Mouse (Mus musculus): Measurements from ENCODE around the gene Cib4. TPM values are rescaled to one million over a fixed set of nuclear protein-coding genes. Genes with fewer than 3 reads are reported as not detected.

Cib4 gene
- polyA plus RNA-seq, 1 experiment from 2014 or later: not detected

DNA sequence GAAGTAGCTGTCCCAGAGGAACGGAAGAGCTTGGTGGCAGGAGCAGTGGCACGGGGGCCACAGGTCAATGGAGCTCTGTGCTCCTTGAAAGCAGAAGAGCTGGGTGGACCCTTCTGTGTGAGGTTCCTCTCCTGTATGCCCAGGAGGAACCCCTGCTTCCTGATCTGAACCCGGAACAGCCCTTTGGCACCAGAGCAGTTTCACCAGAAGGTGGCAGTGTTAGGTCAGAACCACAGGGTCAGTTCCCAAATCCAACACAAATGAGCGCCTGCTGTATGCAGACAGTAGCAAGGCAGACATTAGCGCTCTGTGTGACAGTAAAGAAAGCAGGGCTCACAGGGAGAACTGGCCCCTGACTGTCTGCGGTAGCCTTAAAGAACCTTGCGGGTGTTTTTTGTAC lies 29.3 kb downstream of the Cib4 start:
- ATAC-seq (ENCODE audit: low FRiP score): no peak
- no peaks in the 10 kb centered on the region for H3K9me3 ChIP-seq (ENCODE audit: control insufficient read depth, low read length)
- H3K27ac ChIP-seq (ENCODE audit: low read depth, low read length): no peak overlapping the region
- no peak overlapping the region for H3K4me2 ChIP-seq
- no peak for DNase-seq (ENCODE audit: low spot score, missing footprints)
- no peak overlapping the region for H3K4me3 ChIP-seq (ENCODE audit: low read depth, low read length)
- no peaks in the 10 kb centered on the region for H3K4me1 ChIP-seq (ENCODE audit: control insufficient read depth, insufficient read depth, low read length)
- no peaks in the 10 kb centered on the region for H3K27me3 ChIP-seq (ENCODE audit: control insufficient read depth, insufficient read depth, low read length)
- H3K36me3 ChIP-seq (ENCODE audit: control insufficient read depth, insufficient read depth, low read length): no peaks in the 10 kb centered on the region
- 57% methylated on average over 7 of the region's 7 CpGs for WGBS
- no peak overlapping the region for H3K9ac ChIP-seq (ENCODE audit: low read length)

DNA sequence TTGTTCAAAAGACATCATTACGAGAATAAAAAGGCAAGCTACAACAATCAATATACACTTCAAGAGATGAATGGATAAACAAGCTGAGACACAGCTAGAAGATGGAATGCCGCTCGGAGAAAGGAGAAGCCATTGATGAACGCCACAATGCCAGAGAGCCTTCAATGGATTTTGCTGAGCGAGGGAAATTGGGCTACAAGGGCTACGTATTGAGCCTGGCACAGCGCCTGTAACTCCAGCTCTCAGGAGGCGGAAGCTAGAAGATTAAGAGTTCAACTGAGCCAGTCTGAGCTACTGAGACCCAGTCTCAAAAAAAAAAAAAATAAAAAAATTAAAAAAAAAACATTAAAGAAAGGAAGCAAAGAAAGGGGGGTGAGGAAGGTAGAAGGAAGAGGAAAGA lies 32.5 kb downstream of the Cib4 start:
- DNase-seq (ENCODE audit: low spot score, missing footprints): no peak

DNA sequence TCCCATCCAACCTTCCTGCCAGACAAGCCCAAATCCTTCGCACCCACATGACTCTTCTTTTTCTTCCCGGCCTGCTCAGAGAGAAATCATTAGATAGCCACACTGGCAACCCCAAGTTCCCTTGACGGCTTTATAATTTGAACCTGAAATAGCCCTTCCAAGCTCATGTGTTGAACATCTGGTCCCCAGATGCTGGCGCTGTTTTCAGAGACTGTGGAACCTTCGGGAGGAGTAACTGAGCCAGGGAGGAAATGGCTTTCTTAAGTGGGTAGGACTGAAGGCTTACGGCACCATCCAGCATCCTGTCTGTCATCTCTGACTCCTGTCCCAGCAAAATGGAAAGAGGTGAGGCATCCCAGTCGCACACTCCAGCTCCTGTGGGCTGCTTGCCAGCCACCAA lies 48.3 kb downstream of the Cib4 start:
- no peaks in the 10 kb centered on the region for H3K9me3 ChIP-seq (ENCODE audit: control insufficient read depth, low read length)
- no peaks in the 10 kb centered on the region for H3K4me1 ChIP-seq (ENCODE audit: control insufficient read depth, insufficient read depth, low read length)
- DNase-seq (ENCODE audit: low spot score, missing footprints): no peak
- H3K27me3 ChIP-seq (ENCODE audit: control insufficient read depth, insufficient read depth, low read length): no peaks in the 10 kb centered on the region
- ATAC-seq (ENCODE audit: low FRiP score): no peak
- H3K36me3 ChIP-seq (ENCODE audit: control insufficient read depth, insufficient read depth, low read length): no peaks in the 10 kb centered on the region
- no peak overlapping the region for H3K9ac ChIP-seq (ENCODE audit: low read length)
- no peak overlapping the region for H3K4me2 ChIP-seq
- WGBS: 77% methylated on average over 7 of the region's 7 CpGs
- H3K4me3 ChIP-seq (ENCODE audit: low read depth, low read length): no peak overlapping the region
- no peak overlapping the region for H3K27ac ChIP-seq (ENCODE audit: low read depth, low read length)

More for the DNA sequence above, 32.5 kb downstream of the Cib4 start:
- no peak overlapping the region for H3K4me2 ChIP-seq
- no peak overlapping the region for H3K27ac ChIP-seq (ENCODE audit: low read depth, low read length)
- no peak overlapping the region for H3K9ac ChIP-seq (ENCODE audit: low read length)
- WGBS: 85% methylated on average over 8 of the region's 8 CpGs
- H3K9me3 ChIP-seq (ENCODE audit: control insufficient read depth, low read length): no peaks in the 10 kb centered on the region
- no peaks in the 10 kb centered on the region for H3K27me3 ChIP-seq (ENCODE audit: control insufficient read depth, insufficient read depth, low read length)
- no peaks in the 10 kb centered on the region for H3K4me1 ChIP-seq (ENCODE audit: control insufficient read depth, insufficient read depth, low read length)
- no peaks in the 10 kb centered on the region for H3K36me3 ChIP-seq (ENCODE audit: control insufficient read depth, insufficient read depth, low read length)
- H3K4me3 ChIP-seq (ENCODE audit: low read depth, low read length): no peak overlapping the region
- ATAC-seq (ENCODE audit: low FRiP score): no peak

DNA sequence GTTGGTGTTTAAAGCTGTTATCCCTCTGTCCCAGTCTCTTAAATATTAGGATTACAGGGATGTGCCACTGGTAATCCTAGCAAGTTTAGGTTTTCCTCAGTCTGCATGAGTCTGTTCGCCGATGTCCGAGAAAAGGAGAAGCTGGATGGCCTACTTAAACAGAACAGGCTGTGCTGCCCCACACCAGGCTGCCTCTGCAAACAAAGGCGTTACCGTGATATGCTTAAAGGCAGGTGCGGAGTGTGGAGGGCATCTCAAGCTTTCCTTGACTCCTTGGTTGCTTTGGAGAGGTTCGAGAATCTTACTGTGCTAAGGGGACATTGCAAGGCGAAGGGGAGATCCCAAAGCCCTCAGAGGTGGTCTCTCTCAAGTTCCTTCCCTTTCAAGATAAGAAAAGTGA lies 48.8 kb downstream of the Cib4 start:
- DNase-seq (ENCODE audit: low spot score, missing footprints): no peak
- Histone ChIP-seq H3K4me1 (ENCODE audit: control insufficient read depth, insufficient read depth, low read length) (no peaks in the 10 kb centered on the region), H3K4me2 (no peak overlapping the region), H3K9ac (ENCODE audit: low read length) (no peak overlapping the region), H3K36me3 (ENCODE audit: control insufficient read depth, insufficient read depth, low read length) (no peaks in the 10 kb centered on the region), H3K4me3 (ENCODE audit: low read depth, low read length) (no peak overlapping the region), H3K27ac (ENCODE audit: low read depth, low read length) (no peak overlapping the region), H3K9me3 (ENCODE audit: control insufficient read depth, low read length) (no peaks in the 10 kb centered on the region), H3K27me3 (ENCODE audit: control insufficient read depth, insufficient read depth, low read length) (no peaks in the 10 kb centered on the region)
- 85% methylated on average over 8 of the region's 8 CpGs for WGBS
- no peak for ATAC-seq (ENCODE audit: low FRiP score)

DNA sequence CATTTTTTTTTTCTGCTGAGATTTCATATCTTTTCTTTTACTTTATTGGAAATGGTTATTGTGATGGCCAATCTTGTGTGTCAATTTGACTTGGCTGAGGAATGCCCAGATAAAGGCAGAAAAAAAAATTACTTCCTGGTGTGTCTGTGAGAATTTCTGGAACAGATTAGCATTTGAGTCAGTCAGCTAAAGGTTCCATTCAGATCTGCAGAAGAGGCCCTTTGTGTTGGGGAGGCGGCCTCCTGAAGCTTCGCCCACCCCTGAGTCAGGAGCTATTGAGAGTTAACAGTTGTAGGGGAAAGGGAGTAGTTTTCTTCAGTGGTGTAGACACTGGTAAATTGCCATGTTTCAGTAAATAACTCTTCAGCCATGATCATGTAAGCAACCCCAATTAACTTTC lies 50.3 kb downstream of the Cib4 start:
- Histone ChIP-seq H3K27ac (ENCODE audit: low read depth, low read length) (no peak overlapping the region), H3K9me3 (ENCODE audit: control insufficient read depth, low read length) (no peaks in the 10 kb centered on the region), H3K36me3 (ENCODE audit: control insufficient read depth, insufficient read depth, low read length) (no peaks in the 10 kb centered on the region), H3K4me2 (no peak overlapping the region), H3K4me3 (ENCODE audit: low read depth, low read length) (no peak overlapping the region), H3K9ac (ENCODE audit: low read length) (no peak overlapping the region), H3K4me1 (ENCODE audit: control insufficient read depth, insufficient read depth, low read length) (no peaks in the 10 kb centered on the region), H3K27me3 (ENCODE audit: control insufficient read depth, insufficient read depth, low read length) (no peaks in the 10 kb centered on the region)
- DNase-seq (ENCODE audit: low spot score, missing footprints) (no peak), ATAC-seq (ENCODE audit: low FRiP score) (no peak)
- WGBS: 47% methylated on average over 2 of the region's 2 CpGs

DNA sequence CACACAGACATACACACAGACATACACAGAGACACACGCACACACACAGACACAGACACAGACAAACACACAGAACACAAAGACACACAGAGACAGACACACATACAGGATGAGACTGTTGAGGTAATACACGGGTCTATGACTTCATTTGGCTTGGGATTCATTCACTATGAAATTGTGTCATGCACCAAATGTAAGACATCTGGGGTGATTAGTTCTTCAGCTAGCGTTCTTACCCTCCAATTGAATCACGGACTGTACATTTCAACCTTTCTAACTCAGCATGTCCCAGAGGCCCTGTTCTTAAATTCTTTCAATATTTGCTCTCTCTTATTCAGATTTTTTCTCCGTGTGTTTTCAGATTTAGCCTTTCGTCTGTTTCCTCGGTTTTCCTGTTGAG lies 51.0 kb downstream of the Cib4 start:
- 85% methylated on average over 7 of the region's 7 CpGs for WGBS
- no peaks in the 10 kb centered on the region for H3K9me3 ChIP-seq (ENCODE audit: control insufficient read depth, low read length)
- H3K27me3 ChIP-seq (ENCODE audit: control insufficient read depth, insufficient read depth, low read length): no peaks in the 10 kb centered on the region
- no peaks in the 10 kb centered on the region for H3K4me1 ChIP-seq (ENCODE audit: control insufficient read depth, insufficient read depth, low read length)
- no peak overlapping the region for H3K9ac ChIP-seq (ENCODE audit: low read length)
- no peak for DNase-seq (ENCODE audit: low spot score, missing footprints)
- ATAC-seq (ENCODE audit: low FRiP score): no peak
- H3K27ac ChIP-seq (ENCODE audit: low read depth, low read length): no peak overlapping the region
- H3K4me3 ChIP-seq (ENCODE audit: low read depth, low read length): no peak overlapping the region
- no peaks in the 10 kb centered on the region for H3K36me3 ChIP-seq (ENCODE audit: control insufficient read depth, insufficient read depth, low read length)
- no peak overlapping the region for H3K4me2 ChIP-seq

DNA sequence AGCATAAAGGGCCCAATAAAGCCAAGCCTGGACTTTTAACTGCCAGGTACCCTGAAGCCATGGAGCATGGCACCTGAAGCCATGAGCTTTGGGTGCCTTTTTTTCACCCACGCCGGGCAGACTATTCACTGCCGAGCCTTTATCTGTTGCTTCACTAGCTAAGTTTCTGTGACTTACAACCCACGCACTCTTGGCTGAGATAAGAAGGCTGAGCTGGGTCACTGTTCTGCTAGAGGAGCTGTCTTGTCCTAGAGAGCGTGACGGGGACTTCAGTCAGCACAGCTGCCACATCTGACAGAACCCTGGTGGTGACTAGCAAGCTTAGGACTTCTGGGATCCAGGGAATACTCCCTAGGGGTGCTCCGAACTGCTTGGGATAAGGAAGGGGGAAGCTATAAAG lies 51.9 kb downstream of the Cib4 start:
- 75% methylated on average over 7 of the region's 7 CpGs for WGBS
- ATAC-seq (ENCODE audit: low FRiP score): no peak
- Histone ChIP-seq H3K4me2 (no peak overlapping the region), H3K4me1 (ENCODE audit: control insufficient read depth, insufficient read depth, low read length) (no peaks in the 10 kb centered on the region), H3K27ac (ENCODE audit: low read depth, low read length) (no peak overlapping the region), H3K9ac (ENCODE audit: low read length) (no peak overlapping the region), H3K27me3 (ENCODE audit: control insufficient read depth, insufficient read depth, low read length) (no peaks in the 10 kb centered on the region), H3K4me3 (ENCODE audit: low read depth, low read length) (no peak overlapping the region), H3K9me3 (ENCODE audit: control insufficient read depth, low read length) (no peaks in the 10 kb centered on the region), H3K36me3 (ENCODE audit: control insufficient read depth, insufficient read depth, low read length) (no peaks in the 10 kb centered on the region)
- no peak for DNase-seq (ENCODE audit: low spot score, missing footprints)

DNA sequence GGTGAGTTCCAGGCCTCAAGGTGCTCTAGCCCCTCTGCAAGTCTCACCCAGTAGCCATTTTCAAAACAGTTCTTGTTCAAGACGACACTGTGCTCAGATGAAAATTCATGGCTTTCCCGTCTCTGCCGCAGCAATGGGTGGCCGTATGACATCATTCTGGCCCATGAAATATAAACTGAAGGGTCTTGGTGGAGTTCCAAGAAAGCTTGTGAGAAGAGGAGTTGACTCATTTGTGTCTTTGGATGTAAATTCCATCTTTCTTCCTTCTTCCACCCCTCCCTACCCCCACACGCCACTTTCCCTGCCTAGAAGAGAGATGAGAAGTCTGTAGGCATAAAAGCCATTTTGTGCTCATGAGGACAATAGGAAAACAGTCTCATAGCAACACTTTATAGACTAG lies 54.8 kb downstream of the Cib4 start:
- no peak for DNase-seq (ENCODE audit: low spot score, missing footprints)
- Histone ChIP-seq H3K4me3 (ENCODE audit: low read depth, low read length) (no peak overlapping the region), H3K36me3 (ENCODE audit: control insufficient read depth, insufficient read depth, low read length) (no peaks in the 10 kb centered on the region), H3K9ac (ENCODE audit: low read length) (no peak overlapping the region), H3K9me3 (ENCODE audit: control insufficient read depth, low read length) (no peaks in the 10 kb centered on the region), H3K27ac (ENCODE audit: low read depth, low read length) (no peak overlapping the region), H3K4me1 (ENCODE audit: control insufficient read depth, insufficient read depth, low read length) (no peaks in the 10 kb centered on the region), H3K4me2 (no peak overlapping the region), H3K27me3 (ENCODE audit: control insufficient read depth, insufficient read depth, low read length) (no peaks in the 10 kb centered on the region)
- no peak for ATAC-seq (ENCODE audit: low FRiP score)
- WGBS: 84% methylated on average over 5 of the region's 5 CpGs

DNA sequence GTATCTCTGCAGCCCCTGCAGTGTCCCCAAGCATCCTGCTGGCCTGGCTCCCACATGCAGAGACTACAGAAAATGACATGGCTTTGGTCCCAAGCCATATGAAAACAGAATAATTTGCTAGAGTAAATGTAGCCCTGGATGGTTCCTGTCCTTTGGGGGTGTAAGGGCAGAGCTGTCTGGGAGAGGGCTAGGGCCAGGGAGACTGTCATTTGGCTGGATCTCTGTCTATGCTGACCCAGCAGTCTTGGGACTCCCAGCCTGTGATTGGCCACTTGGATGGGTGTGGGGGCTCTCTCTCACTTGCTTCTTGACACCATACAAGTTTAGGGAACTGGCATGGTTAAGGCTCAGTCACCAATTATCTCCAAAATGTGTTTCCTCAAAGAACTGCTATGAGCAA lies 55.4 kb downstream of the Cib4 start:
- ATAC-seq (ENCODE audit: low FRiP score): no peak
- no peak overlapping the region for H3K4me3 ChIP-seq (ENCODE audit: low read depth, low read length)
- no peak overlapping the region for H3K9ac ChIP-seq (ENCODE audit: low read length)
- H3K4me1 ChIP-seq (ENCODE audit: control insufficient read depth, insufficient read depth, low read length): no peaks in the 10 kb centered on the region
- no peak overlapping the region for H3K27ac ChIP-seq (ENCODE audit: low read depth, low read length)
- no peaks in the 10 kb centered on the region for H3K9me3 ChIP-seq (ENCODE audit: control insufficient read depth, low read length)
- no peak for DNase-seq (ENCODE audit: low spot score, missing footprints)
- no peaks in the 10 kb centered on the region for H3K36me3 ChIP-seq (ENCODE audit: control insufficient read depth, insufficient read depth, low read length)
- no peak overlapping the region for H3K4me2 ChIP-seq
- H3K27me3 ChIP-seq (ENCODE audit: control insufficient read depth, insufficient read depth, low read length): no peaks in the 10 kb centered on the region

DNA sequence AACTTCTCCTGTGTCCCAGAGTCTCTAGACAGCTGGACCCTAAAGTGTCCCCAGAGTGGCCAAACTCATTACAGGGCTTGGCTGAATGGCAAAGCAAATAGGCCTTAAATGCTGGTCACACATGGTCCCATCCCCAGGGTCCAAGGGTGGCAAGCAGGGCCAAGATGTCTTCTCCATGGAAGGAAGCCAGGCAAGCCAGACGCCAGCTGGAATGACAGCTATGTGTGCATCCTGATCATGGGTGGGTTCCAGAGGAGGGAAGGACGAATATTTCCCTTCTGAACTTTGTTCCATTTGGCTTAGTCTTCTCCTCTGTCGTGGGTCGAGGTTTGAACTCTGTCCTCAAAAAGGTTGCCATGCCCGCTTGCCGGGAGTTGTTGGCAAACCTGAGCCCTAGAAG lies 60.5 kb downstream of the Cib4 start:
- ATAC-seq (ENCODE audit: low FRiP score) (no peak), DNase-seq (ENCODE audit: low spot score, missing footprints) (no peak)
- Histone ChIP-seq H3K4me1 (ENCODE audit: control insufficient read depth, insufficient read depth, low read length) (no peaks in the 10 kb centered on the region), H3K27me3 (ENCODE audit: control insufficient read depth, insufficient read depth, low read length) (no peaks in the 10 kb centered on the region), H3K9me3 (ENCODE audit: control insufficient read depth, low read length) (no peaks in the 10 kb centered on the region), H3K27ac (ENCODE audit: low read depth, low read length) (no peak overlapping the region), H3K4me3 (ENCODE audit: low read depth, low read length) (no peak overlapping the region), H3K36me3 (ENCODE audit: control insufficient read depth, insufficient read depth, low read length) (no peaks in the 10 kb centered on the region), H3K4me2 (no peak overlapping the region), H3K9ac (ENCODE audit: low read length) (no peak overlapping the region)
- 84% methylated on average over 6 of the region's 6 CpGs for WGBS
